Mouse (Mus musculus): ENCODE measurements around the gene Atp6v1e2.
A peak's percentile ranks its signal among the peaks of the same experiment; 100 is the strongest.

Gene Atp6v1e2

DNA sequence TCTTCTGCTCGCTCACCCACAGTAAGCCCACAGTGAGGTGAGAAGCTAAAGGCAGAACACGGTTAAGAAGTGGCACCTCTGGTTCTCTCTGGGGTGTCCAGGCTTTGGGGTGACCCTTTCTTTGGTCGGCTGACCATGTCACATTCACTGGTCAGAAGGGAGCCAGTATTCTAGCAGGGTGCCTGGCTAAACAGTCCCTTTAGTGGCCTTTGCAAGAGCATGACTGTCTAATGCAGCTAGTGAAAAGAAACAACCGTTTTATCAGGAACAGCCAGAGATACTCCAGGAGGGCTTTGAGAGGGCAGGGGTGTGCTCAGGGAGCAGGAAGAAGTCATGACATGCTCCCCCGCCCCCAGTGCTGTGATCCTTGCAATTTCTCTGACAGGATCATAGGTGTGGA lies 36.4 kb downstream of the Atp6v1e2 start:
- DNase-seq = no peak

DNA sequence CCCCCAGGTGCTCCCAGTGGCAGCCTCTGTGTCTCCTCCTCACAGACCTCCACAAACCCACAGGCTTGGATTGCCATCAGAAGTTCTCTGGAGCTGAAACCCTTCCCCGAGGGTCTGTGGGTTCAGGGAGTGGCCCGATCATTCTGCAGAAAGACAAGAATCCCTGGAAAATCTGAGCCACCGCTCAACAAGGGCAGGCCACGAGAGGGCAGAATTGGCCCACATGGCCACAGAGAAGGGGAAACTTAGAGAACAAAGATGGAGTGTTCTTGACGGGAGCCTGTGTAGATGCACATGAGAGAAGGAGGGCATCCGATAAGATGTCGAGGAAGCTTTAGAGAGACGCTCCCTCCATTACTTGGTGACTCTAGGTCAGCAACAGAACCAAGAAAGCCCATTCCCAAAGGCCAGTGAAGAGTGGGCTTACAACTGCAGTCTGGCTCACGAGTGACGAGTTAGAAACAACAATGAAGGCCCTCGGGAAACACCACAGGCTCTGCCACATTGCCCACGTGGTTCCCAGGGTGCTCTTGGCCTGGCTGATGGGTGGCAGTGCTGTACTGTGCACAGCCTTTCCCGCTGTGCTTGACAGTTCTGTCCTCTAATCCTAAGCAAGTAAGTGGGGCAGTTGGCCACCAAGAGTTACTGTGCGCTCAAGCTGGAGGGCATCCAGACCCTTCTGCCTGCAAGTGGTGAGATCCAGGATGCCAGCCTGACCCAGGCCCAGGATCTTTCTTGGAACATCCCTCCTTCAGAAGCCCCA lies 37.8 kb downstream of the Atp6v1e2 start:
- peak; percentile 43 to 45 for DNase-seq

DNA sequence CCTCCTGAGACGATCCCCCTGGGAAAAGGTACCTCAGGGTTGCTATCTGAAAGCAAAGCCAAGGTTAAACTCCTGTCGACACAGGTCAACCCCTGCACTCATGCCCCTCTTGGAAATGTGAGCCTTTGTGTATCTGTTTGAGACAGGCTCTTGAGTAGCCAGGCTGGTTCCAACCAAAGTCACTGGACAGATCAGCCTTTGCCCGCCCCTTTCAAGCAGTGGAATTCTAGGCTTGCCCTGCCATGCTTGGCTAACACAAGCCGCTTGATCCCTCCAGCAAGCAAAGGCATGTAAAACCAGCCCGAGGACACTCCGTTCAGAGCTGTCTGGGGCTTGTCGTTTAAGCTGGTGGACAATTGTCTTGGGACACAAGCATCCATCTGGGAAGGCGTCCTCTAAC lies 39.4 kb downstream of the Atp6v1e2 start:
- no peak for DNase-seq

DNA sequence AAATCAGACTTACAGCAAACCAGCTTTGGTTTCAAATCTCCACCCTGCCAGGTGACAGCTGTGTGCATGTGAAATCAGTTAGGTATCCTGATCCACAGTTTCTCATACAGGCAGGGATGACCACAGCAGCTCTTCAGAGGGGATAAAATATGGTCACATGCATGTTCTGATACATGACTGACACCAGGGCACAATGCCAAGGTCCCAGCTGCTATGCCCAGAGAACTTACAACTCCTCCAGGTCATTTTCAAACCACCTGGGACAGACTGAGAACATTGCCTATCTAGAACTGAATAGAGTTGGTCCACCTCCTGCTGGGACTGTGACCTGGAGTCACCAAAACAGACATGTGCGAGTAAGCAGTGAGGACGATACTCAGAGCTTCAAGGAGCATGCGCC lies 40.6 kb downstream of the Atp6v1e2 start:
- no peak for DNase-seq

DNA sequence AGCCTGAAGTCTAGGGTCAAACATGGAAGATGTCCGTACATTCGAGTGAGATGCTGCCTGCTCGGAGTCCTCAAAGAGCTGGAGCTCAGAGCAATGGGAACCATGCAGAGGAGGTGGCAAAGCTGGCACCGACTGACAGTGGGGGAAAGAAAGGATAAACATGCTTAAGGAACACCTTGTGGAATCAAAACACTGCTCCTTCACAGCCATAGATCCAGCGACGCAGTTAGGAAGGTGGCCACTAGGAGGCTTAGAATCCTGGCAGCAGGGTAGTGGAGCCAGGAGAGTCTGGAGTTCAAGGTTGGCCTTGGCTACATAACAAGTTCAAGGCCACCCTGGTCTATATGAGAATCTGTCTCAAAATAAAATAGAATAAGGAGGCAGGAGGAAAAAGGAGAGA lies 41.1 kb downstream of the Atp6v1e2 start:
- no peak for DNase-seq

DNA sequence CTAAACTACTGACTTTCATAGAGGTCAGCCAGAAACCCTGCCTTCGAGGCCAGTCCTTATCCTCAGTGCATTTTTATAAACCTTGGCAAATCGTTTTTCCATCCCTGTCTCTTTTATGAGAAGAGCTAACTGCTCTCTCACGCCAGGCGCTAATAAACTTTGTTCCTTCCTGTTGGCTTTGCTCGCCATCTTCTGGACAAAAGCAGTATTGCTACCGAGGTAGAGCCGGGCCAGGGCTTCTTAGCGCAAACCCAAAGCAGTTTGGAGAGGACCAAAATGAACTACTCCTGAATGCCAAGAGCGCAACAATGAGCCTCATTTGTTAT lies 41.6 kb downstream of the Atp6v1e2 start:
- peak; percentile 76 to 86 for DNase-seq

DNA sequence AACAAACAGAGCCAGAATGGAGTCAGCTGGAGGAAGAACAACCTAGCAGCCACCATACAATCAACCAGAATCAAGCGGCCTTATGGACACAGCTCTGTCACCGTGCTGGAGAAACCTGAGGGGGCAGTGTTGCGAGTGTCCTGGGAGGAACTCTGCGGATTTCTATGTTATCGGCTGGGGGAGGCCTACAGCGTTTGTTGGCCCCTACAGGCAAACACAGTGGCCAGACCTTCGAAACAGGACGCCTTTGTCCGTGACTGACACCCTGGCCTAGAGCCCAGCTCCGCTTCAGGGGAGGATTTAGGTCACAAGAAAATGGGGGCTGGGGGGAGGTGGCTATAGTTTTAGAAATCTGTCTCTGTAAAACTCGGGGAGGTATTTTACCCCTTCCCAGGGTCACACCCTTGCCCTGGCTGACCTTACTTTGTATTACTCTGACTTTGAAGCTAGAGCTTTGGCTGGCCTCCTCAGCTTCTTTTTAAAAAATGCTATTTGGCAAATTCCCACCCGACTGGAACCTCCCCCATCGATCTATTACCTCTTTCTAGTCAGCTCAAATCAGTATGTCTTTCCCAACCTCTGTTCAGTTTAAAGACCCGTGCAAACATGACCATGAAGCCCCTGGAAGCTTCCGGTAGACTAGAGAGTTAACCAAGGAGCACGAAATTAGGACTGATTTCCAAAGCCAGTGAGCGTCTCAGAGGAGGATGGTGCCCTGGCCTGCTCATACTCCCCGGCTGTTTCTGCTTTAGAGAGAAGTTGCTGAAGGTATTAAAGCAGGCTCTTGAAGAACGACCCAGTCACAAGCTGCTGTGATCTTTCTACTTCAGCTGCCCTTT lies 42.2 kb downstream of the Atp6v1e2 start:
- DNase-seq = peak; percentile 28 to 30

DNA sequence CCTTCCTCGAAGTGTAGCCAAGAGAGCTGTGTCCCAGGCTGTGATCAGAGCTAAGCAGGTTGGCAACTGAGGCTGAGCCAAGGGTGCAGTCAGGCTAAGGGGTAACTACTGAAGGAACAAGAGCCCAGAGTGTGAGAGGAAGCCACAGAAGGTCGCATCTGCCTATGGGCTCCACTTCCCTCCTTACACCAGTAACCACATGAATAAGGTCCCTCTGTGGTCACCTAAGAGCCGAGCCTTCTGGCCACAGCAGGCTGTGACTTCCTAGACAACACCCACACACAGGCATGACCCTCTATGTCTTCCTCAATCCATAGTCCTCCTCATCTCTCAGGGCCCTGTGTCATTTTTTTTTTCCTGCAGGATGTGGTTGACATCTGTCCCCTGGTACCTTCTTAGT lies 43.5 kb downstream of the Atp6v1e2 start:
- DNase-seq = no peak

DNA sequence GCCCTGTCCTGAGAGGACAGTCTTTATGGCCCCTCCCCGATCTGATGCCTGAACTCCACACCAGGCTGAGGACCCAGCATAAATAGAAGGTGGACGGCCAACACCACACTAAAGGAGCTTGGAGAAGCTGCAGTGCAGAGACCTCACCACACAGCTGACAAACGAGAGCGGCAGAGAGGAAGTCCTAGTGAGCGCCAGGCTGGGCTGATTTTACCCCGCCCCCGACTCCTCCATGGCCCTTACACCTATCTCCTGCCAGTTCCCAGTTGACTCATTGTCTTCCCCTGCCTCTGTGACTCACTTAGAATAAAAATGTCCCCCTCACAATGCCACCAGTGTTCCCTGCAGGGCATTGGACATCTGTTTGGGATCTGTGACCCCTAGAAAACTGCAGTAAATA lies 44.1 kb downstream of the Atp6v1e2 start:
- DNase-seq = no peak

DNA sequence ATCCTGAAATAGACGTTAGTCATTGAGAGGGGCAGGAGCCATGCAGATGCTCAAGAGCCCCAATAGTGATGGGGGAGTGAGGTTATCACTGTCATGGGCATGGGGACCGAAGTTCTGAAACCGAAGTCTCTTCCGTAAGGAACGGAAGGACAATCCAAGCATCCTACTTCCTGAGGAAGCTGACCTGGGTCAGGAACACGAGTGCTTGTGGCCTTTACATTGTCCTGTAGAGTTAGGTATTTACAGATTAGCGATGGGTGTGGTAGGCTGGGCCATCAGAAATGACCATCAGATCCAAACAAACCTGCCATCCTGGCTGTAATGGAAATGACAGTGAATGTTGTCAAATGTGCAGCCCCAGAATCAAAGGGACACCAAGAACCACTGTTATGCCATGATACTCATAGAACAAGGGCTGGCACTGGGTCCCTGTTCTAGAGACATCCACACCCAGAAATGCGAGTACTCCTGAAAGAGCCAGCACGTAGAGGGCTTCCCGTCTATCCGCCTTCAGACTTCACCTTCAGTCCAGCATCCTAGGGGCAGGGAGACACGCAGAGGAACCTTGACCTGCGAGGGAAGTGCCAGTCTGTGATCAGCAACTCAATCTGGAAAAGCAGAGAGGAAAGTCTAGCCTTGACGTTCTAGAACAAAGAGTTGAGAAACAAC lies 45.2 kb downstream of the Atp6v1e2 start:
- DNase-seq = no peak

DNA sequence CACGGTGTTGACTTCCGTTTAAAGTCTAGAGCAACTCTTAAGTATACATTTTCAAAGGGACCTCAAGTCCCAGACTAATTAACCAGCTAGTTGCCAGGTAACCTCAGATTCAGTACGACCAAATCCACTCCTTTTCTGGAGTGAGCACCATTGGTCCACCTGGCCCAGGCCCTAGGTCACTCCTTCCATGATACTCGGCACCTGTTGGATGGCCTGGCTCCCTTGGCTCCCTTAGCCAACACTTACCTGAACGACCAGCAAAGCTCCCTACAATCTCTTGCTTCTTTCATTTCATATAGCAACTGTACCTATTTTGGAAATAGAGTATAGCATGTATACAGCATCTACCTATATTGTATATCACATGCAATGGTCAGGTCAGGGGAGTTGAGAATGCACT lies 47.1 kb downstream of the Atp6v1e2 start:
- no peak for DNase-seq

DNA sequence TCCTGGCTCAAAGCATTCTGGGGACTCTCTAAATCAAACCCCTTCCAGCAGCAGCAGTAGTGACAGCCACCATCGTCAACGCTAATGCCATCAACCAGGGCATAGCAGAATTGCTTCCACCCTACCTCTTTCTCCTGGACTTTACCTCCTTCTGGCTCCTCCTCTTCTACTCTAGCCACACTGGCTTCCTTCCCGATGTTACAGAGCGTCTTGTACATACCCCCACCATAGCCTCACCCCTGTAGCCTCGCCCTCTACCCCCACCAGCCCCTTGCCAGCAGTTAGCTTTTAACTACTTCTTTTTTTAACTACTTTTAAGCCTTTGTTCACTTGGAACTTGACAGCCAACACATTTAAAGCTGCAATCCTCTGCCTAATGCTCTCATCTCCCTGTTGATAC lies 47.9 kb downstream of the Atp6v1e2 start:
- DNase-seq = no peak

DNA sequence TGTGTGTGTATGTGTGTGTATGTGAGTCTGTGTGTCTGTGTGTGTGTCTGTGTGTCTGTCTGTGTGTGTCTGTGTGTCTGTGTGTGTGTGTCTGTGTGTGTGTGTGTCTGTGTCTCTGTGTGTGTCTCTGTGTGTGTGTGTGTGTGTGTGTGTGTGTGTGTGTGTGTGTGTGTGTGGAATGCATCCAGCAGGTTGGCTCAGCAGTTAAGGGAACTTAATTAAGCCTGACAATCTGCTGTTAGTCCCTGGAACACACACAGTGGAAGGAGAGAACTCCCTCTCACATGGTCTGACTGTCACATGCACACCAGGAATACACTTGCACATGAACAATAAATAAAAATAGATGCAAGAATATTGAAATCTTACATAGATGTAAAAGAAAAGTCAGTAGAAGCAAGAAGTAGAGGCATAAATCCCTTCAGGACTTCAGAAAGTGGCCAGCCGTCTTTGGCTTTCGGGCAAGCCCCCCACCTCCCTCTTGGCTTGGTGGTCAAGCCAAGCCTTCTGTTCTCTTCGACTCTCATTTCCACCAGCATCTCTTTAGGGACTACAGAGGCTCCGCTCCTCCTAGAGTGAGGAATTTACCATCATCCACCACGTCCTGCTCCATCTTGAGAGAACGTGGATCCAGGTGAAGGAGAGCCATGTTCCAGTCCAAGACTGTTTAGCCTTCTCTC lies 50.1 kb downstream of the Atp6v1e2 start:
- no peak for DNase-seq

DNA sequence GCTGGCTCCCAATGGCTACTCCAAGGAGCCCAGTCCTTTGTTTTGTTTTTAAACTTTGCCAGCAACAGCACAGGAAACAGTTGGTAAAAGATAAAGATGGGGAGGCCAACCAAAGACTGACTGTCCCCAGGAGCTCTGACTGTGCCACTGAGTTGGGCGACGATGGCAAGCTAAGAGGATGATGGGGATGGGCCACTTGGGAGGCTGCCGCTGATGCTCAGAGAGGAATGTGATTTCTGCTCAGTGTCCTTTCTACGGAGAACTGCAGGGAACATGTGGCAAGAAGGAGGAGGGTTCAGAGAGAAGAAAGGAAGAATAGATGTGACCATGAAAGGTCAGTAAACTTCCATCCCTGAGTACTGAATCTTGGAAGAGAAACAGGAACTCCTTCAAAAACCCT lies 52.5 kb downstream of the Atp6v1e2 start:
- no peak for DNase-seq
